Mouse (Mus musculus): ENCODE results near the gene Fam32a.

Fam32a gene

GRCm38 (mm10) chr8:72219541-72220363, at the start of gene Fam32a:
Fam32a (plus strand) TSS chr8:72219730.
- DNase-seq: peak; percentile 86

DNA sequence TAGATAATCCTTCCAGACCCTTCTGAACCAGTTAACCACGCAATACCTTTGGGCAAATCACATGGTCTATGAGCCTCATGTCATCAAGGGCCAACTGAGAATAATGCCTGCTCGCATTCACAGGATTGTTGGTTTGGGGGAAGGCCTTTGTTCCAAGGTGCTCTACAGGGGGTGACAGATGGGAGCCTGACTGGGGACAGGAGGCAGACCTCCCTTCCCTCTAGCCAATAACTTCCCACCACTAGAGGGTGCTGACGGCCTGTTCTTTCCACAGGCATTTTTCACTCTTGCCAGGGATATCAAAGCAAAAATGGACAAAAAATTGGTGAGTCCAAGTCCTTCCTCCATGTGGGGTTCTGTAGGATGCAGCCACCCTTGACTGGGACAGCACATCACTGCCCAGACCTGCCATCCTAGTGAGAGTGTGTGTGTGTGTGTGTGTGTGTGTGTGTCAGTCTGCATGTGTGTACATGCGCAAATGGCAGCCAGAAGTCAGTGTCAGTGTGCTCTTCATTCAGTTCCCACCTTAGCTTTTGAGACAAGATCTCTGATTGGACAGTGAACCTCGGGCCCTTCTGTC, 42.1 kb upstream of the Fam32a start:
- DNase-seq: peak; percentile 74 to 79

- DNase-seq: no peak
Observed at GRCm38 (mm10) chr8:72183554-72184202, 35.9 kb upstream of the Fam32a start.

DNA sequence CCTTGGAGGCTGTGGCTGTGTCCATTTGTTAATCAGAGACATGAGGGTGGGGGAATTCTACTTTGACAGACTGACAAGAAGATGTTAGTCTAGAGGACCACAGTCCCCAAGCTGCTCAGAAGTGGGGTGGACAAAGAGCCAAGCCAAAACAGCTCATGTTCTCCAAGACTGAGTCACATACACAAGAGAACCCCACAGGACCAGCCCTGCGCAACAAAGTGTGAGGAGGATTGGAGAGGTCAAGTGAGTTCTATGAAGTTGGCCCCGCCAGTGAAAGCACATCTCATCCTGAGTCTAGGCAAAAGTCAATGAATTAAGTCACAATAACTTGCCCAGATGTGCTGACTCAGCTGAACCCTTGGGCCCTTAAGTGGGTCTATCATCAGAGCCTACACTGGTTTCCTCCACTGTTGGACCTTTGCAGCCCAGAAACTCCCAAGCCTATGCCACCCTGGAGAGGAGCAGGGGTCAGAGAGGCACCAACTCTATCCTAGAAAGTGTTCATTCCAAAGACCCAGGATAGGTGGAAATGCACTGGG, 31.7 kb upstream of the Fam32a start:
- no peak for DNase-seq

- DNase-seq: no peak
Observed at GRCm38 (mm10) chr8:72189417-72190214, 29.9 kb upstream of the Fam32a start, which contains the start of gene Hsh2d. Hsh2d (plus strand) TSS chr8:72189638.

GRCm38 (mm10) chr8:72190215-72190539, 29.4 kb upstream of the Fam32a start:
- DNase-seq: no peak

GRCm38 (mm10) chr8:72192065-72192464, 27.5 kb upstream of the Fam32a start:
- no peak for DNase-seq

DNA sequence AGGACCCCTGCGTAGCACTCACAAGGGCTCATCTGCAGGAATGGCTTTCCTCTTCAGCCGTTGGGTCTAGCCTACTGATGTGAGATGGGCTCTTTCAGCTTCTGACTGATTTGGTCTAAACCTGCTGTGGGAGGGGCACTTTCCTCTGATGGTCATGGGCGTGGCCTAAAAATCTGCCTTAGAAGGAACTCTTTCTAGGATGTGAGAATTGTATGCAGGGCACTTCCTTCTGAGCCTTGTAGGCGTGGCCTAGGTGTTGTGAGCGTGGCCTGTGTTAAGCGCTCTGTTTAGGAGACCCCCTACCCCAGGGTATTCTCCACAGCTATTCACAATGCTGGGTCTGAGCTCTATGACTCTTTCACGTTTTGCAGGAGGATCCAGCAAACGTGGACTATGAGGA, 21.5 kb upstream of the Fam32a start:
- no peak for DNase-seq

DNA sequence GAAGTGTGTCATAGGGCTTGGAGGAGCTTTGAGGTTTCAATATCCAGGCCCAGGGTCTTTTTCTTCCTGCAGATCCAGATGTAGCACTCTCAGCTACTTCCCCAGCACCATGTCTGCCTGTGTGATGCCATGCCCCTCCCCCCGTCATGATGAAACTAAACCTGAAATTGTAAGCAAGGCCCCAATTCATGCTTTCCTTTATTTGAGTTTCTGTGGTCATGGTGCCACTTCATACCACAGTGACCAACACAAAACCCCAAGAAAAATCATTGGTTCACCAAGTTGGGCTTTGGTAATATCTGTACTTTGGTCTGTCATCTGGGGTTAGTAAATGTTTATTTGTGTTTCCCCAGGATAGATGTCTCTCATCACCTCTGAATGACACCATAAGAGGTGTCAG, 10.9 kb upstream of the Fam32a start:
- DNase-seq: no peak

DNA sequence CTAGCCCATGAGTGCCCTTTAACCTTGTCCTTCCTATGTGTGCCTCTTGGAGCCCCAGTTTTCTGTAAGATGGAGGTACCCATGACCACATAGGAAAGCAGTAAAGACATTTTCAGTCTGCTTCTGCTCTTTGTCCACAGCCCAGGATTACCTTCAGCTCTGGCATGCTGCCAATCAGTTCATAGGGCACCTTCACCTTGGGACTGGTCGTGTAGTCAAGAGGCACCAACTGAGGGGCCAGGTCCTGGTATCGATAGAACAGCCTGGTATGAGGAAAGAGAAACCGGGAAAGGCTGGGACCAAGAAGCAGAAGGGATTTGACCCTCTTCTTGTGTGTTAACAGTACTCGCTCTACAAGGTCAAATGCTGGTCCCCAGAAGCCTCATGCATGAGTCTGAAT, 9.3 kb upstream of the Fam32a start:
- DNase-seq: no peak

DNA sequence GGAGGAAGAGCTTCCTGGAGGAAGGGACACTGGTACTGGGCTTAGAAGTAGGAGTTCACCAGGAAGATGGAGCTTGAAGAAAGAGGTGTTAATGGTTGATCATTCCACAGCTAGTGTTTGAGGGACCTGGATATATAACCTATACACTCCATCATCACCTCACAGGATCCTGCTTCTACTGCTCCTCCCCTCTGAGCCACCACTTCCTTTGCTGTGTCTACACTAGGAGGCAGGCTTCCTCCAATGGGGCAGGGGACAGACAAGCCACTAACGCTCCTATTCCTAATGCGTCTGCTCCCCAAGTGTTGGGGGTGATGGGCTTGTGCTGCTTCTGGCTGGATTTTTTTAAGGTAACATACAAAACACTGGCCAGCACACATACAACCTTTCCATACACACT, 8.8 kb upstream of the Fam32a start:
- no peak for DNase-seq

DNA sequence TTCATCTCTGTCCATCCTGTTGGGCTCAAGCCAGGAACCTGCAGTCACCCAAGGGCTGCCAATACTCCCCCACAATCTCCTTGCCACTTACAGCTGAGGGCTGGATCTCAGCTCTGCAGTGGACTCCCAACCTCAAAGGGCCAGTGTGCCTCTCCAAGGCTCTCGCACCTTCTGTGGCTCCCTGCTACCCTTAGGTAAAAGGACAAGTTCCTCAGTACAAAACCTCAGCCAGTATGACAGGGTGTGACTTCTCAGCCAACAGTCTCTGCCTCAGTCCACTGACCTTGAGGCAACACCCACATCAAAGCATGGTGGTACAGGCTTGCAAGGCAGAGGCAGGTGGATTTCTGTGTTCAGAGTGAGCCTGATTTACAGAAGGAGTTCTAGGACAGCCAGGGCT, 7.7 kb upstream of the Fam32a start:
- no peak for DNase-seq

DNA sequence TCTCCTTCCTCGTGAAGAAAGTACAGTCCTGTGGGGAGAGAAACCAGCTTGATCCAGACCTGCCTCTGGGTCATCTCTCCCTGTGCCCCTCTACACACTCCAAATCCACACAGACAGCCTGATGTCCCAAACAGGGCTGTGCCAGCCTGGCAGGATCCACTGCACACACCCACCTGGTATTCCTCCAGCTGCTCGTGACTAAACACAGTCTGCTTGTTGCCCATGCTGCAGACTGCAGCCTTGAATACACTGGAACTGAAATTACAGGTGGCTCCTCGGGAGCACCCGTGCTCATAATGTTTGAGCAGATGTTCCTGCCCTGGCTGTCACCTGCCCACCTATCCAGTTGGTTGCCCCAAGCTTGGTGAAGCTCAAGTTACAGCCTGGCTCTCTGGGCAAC, 6.8 kb upstream of the Fam32a start, which contains the start of gene Cib3:
Gene Cib3, minus strand, starts transcription at position 87 of the 400 bp plus-strand sequence.
- DNase-seq: no peak

- no peak for DNase-seq
Observed at GRCm38 (mm10) chr8:72213536-72213935, 6.0 kb upstream of the Fam32a start, which contains the start of gene Gm11034. Gm11034 (minus strand) TSS chr8:72213636.

DNA sequence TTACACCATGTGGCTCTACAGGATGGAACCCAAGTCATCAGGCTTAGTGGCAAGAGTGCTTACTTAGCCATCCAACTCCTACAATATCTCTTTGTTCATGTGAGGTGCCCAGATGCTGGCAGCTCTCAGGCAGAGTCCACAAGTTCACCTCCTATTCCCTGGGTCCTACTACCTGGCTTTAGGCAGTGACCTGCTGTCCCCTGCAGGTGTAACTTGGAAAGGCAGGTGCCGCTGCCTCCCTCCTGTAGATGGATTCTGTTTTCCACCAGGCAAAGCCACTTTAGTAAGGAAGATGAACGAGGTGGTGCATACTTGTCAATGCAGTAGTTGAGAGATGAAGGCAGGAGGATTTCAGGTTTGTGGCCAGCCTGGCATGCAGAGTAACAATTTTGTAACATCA, 4.5 kb upstream of the Fam32a start:
- no peak for DNase-seq

DNA sequence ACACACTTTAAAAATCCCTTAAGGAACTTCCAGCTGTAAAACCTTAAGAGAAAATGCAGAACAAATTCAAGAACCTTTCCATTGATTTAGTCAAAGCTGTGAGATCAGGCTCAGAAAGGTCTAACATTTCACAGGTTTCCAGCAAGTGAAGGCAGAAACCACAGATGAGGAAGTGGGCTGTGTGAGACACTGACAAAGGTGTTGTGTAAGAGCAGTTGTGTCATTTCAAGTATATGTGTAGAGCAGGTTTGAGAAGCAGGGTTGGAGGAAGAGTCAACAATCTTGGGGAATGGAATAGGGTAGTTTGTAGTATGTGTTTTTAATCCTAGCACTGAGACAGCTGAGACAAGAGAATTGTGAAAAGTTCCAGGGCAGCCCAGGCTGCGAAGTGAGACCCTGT, 3.7 kb upstream of the Fam32a start:
- no peak for DNase-seq

- DNase-seq: no peak
Observed at GRCm38 (mm10) chr8:72218781-72219540, 569 bp upstream of the Fam32a start.

- DNase-seq: no peak
Observed at GRCm38 (mm10) chr8:72220758-72221157, 1.2 kb downstream of the Fam32a start.

DNA sequence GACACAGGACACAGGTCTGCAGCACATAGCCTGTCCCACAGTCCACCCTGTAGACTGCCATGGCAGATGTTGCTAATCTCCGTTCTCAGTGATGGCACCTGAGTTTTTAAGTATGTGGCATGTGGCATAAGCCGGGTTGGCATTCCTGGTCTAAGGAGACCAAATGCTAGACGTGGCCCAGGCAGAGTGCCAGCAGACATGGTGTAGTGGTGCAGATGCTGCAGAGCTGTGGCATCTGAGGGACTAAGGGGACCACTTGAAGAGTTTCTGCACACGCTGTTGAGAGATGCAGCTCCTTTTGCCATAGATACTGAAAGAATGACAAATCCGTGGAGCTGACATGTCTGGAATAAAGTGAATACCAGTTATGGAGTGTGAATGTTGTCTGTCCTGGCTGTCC, 3.1 kb downstream of the Fam32a start:
- DNase-seq: no peak

DNA sequence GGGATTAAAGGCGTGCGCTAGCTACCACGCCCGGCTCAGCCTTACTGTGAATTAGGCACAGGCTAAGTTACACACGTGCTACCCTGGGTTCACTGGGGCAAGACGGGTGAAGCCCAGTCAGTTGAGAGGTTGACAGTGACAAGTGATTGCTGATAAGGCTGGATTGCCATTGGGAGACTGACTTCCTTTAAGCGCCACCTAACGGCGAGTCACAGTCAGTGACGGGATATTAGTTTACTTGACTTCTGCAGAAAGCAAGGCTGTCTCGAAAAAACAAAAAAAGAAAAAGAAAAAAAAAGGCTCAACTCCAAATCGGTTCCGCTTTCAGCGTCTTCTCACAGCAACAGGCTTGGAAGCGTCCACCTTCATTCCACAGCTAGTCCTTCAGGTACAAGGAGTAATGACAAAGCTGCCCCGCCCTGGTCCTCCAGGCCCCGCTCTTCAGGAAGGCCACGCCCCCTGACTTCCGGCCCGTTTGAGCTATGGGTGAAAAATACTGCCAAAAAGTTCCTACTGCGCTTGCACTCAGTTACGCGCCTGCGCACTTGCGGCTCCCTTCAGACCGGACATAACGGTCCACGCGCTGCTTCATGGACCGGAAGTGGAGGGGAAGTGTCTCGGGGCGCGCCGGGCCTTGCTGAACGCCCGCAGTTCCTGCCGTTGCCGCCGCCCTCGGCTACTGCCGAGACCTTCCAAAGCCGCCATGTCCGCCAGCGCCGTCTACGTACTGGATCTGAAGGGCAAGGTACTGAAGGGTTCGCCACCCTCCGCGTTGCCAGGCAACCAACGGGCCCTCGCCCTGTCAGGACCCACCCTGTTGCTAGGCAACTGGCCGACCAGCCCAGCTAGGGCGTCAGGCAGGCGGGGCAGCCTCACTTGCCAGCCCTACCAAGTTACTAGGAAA, 20.2 kb downstream of the Fam32a start, which contains the start of gene Ap1m1:
Gene Ap1m1, plus strand, starts transcription at position 520 of the 904 bp plus-strand sequence.
- peak; percentile 97 to 99 for DNase-seq

DNA sequence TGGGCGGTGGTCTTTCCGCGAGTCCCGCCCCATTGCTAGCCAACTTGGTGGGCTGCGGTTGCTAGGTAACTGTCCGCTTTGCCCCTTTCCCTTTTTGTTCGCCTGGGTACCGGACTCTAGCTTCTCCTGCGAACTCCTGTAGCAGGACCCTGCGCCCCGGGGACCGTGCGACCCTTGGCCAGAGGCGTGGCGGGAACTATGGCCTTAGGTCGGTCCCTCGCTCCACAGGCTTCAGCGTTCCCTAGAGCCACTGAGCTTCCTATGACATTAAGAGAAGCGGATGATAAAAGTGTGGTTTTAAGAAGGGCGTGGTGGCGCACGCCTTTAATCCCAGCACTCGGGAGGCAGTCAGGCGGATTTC, 20.9 kb downstream of the Fam32a start:
- DNase-seq: no peak

Measured in cerebellum, postnatal 36 days (tissue).